Mouse (Mus musculus) hindbrain, embryonic 16.5 days (tissue): ENCODE data around the gene Ttc23. TPM values are rescaled to one million over a fixed set of nuclear protein-coding genes. Genes with fewer than 3 reads are reported as not detected.

Source experiments
- ATAC-seq: fragments of 200-750 bp; cut with Nextera tagmentation; 2 replicates; pipeline ENCODE4 v1.8.0; 2017; ENCODE audit warnings: moderate TSS enrichment, moderate library complexity
- H3K27ac ChIP-seq: fragments of 300-500 bp; sonication (generic); 2 replicates; pipeline ENCODE4 v1.5.1; 2014; ENCODE audit warnings: low read depth, mild to moderate bottlenecking, control low read depth, low read length, moderate library complexity
- H3K27me3 ChIP-seq: fragments of 300-500 bp; sonication (generic); replicated peaks from 2 replicates; pipeline ENCODE4 v1.6.1; 2014; ENCODE audit warnings: low read length; ENCODE audit not compliant: control insufficient read depth, insufficient read depth
- H3K36me3 ChIP-seq: fragments of 300-500 bp; sonication (generic); 2 replicates; pipeline ENCODE4 v1.6.1; 2014; ENCODE audit warnings: mild to moderate bottlenecking, low read length, moderate library complexity, mixed read lengths; ENCODE audit not compliant: control insufficient read depth, insufficient read depth
- H3K4me1 ChIP-seq: fragments of 300-500 bp; sonication (generic); 2 replicates; pipeline ENCODE4 v1.6.1; 2014; ENCODE audit warnings: low read depth, low read length; ENCODE audit not compliant: control insufficient read depth, insufficient read depth
- H3K4me2 ChIP-seq: fragments of 300-500 bp; sonication (generic); 2 replicates; pipeline ENCODE4 v1.6.1; 2014; ENCODE audit warnings: mild to moderate bottlenecking, low read length, control low read depth, moderate library complexity
- H3K4me3 ChIP-seq: fragments of 300-500 bp; sonication (generic); 2 replicates; pipeline ENCODE4 v1.5.1; 2014; ENCODE audit warnings: mild to moderate bottlenecking, low read length, control low read depth, moderate library complexity
- H3K9ac ChIP-seq: fragments of 300-500 bp; sonication (generic); 2 replicates; pipeline ENCODE4 v1.6.1; 2014; ENCODE audit warnings: low read depth, mild to moderate bottlenecking, control low read depth, low read length, moderate library complexity
- H3K9me3 ChIP-seq: fragments of 300-500 bp; sonication (generic); 2 replicates; pipeline ENCODE4 v1.6.1; 2014; ENCODE audit warnings: mild to moderate bottlenecking, low read length, moderate library complexity; ENCODE audit not compliant: control insufficient read depth
- WGBS: fragments of 180-500 bp; shearing (Covaris S2); extraction: QIAGEN DNeasy Blood & Tissue Kit; methylation state at CpG from one replicate; pipeline ENCODE4 v1.1.7; 2014; 5-methylcytosine and 5-hydroxymethylcytosine counted together
- polyA plus RNA-seq: library from polyadenylated mRNA; unstranded; fragments of >200 nt; fragmentation: Nextera tagmentation; extraction: Ambion mirVana; gene quantifications from 2 replicates; pipeline ENCODE4 v1.2.1, GENCODE M21; 2015

Ttc23 gene
- polyA plus RNA-seq, 1 experiment from 2014 or later = 7.6 TPM

DNA sequence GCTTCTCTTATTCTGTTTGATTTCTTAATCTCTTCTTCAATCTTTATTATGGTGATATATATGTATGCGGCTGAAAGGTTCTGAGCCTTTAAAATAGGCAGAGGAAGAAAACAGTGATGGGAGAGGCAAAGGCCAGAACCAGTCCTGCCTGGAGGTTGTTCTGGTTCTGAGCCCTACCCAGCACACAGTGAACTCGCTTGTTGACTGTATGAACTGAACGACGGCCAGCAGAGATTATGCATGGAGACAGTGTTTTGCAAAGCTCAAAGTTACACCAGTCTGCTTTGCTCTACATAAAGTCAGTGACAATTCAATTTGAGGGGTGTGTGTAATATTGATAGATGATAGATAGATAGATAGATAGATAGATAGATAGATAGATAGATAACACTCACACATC is 52.1 kb downstream of the Ttc23 start:
- ATAC-seq = no peak
- Histone ChIP-seq H3K4me3 (no peak overlapping the region), H3K27me3 (no peaks in the 10 kb centered on the region), H3K9ac (no peak overlapping the region), H3K9me3 (no peaks in the 10 kb centered on the region), H3K36me3 (no peaks in the 10 kb centered on the region), H3K4me2 (no peak overlapping the region), H3K27ac (no peak overlapping the region), H3K4me1 (no peaks in the 10 kb centered on the region; the same call in 1 of the 2 replicates)
- WGBS = 94% methylated on average over 4 of the region's 4 CpGs

DNA sequence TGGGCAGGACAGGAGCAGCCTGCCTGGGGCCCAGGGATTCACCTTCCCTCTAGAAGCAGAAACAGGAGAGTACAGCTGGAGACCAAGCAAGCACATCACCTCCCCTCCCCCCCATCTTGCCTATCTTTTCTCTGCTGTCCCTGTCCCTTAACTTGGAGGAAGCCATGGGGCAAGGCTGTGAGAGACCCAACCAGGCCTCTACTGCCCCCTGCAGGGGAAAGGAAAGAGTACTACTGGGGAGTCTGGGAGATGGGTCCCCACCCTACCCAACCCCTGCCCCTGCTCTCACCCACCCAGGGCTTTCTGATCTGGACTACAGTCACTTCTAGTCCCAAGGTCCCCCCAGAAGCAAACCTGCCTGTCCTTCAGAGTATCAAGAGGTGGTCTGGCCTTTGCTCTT is 53.6 kb downstream of the Ttc23 start:
- Histone ChIP-seq H3K27ac (no peak overlapping the region), H3K4me3 (no peak overlapping the region), H3K4me1 (no peaks in the 10 kb centered on the region; the same call in 1 of the 2 replicates), H3K9ac (no peak overlapping the region), H3K9me3 (no peaks in the 10 kb centered on the region), H3K27me3 (no peaks in the 10 kb centered on the region), H3K4me2 (no peak overlapping the region), H3K36me3 (no peaks in the 10 kb centered on the region)
- 0 out of 2 replicates have a peak, but pooled peaks have one; percentile 22 for ATAC-seq

DNA sequence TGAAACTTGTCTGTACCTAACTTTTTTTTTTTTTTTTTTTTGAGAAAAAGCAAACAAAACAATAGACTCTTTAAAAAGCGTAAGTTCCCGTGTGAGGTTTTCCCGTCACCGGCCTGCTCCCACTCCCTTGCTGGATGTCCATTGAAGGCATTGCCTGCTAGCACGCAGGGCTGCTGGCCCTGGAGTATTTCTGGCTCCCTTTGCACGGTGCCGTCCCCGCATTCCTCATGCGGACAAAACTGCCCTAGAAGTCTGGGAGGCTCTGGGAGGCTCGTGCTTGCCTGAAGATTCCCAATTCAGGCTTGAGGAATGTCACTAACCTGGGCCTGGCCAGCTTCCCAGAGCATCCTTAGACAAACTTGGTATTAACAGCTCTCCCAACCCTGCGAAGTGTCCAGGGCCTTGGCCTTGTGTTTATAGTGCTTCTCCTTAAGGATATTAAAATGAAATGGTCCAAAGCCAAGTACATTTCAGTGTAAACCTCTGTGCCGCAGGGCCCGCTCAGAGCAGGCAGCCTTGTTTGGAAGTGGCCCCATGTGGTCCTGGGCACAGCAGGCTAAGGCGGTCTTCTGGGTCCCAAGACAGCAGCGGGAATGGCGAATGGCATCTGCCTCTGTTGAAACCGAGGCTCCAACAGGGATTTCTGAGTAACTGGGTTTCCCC is 54.2 kb downstream of the Ttc23 start:
- no peak overlapping the region for H3K9ac ChIP-seq
- H3K27ac ChIP-seq = no peak overlapping the region
- no peaks in the 10 kb centered on the region for H3K36me3 ChIP-seq
- no peak for ATAC-seq
- no peak overlapping the region for H3K4me3 ChIP-seq
- H3K4me2 ChIP-seq = no peak overlapping the region
- 58% methylated on average over 17 of the region's 17 CpGs for whole genome bisulfite sequencing
- H3K9me3 ChIP-seq = no peaks in the 10 kb centered on the region
- H3K27me3 ChIP-seq = no peaks in the 10 kb centered on the region
- H3K4me1 ChIP-seq = no peaks in the 10 kb centered on the region; the same call in 1 of the 2 replicates

DNA sequence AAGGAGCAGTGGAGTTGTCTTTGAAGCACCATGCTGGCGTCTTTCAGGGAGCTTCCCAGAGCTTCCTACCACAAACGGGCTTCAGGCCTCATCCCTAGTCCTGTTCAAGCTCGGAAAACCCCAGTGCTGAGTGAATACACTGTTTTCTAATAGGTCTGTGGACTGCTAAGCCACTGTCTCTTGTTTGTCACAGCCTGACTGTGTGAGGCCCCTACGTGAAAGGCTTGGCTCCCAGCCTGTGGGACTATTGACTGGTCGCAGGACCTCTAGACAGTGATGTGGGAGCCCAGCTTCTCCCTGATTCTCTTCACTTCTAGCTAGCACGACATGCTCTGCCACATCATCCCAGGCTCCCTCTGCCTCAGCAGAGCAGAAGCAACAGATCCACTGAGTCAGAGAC is 61.0 kb downstream of the Ttc23 start:
- peak; percentile 70 for ATAC-seq
- Histone ChIP-seq H3K27ac (no peak overlapping the region), H3K27me3 (no peaks in the 10 kb centered on the region), H3K9ac (no peak overlapping the region), H3K4me3 (no peak overlapping the region), H3K9me3 (0 out of 2 replicates have a peak, but pooled peaks cover 4% of the 10 kb centered on the region), H3K36me3 (0 out of 2 replicates have a peak, but pooled peaks cover 2% of the 10 kb centered on the region), H3K4me2 (no peak overlapping the region), H3K4me1 (no peaks in the 10 kb centered on the region)
- 70% methylated on average over 6 of the region's 6 CpGs for WGBS

DNA sequence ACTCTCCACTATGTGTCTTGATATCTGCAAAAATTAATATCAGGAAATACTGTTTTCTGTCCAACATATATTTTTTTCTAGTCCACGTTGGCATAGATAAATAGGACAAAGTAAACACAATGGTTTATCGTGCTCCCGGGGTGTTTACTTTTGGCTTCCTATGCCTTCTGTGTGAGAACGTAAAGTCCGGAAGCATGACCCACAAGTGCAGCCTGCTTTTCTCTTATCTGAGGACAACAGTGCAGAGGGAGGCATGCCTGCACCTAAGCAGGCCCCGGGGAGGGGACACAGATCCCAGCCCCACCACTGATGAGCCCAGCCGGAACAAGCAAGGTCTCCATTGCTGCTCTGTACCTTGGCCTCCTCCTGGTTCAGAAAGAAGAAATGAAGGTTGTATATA is 63.0 kb downstream of the Ttc23 start:
- H3K4me1 ChIP-seq = peaks cover 7% of the 10 kb centered on the region
- H3K9me3 ChIP-seq = 0 out of 2 replicates have a peak, but pooled peaks cover 4% of the 10 kb centered on the region
- 85% methylated on average over 7 of the region's 7 CpGs for WGBS
- 0 out of 2 replicates have a peak, but pooled peaks cover 2% of the 10 kb centered on the region for H3K36me3 ChIP-seq
- no peak overlapping the region for H3K9ac ChIP-seq
- ATAC-seq = no peak
- no peak overlapping the region for H3K27ac ChIP-seq
- no peak overlapping the region for H3K4me3 ChIP-seq
- no peaks in the 10 kb centered on the region for H3K27me3 ChIP-seq
- H3K4me2 ChIP-seq = no peak overlapping the region

DNA sequence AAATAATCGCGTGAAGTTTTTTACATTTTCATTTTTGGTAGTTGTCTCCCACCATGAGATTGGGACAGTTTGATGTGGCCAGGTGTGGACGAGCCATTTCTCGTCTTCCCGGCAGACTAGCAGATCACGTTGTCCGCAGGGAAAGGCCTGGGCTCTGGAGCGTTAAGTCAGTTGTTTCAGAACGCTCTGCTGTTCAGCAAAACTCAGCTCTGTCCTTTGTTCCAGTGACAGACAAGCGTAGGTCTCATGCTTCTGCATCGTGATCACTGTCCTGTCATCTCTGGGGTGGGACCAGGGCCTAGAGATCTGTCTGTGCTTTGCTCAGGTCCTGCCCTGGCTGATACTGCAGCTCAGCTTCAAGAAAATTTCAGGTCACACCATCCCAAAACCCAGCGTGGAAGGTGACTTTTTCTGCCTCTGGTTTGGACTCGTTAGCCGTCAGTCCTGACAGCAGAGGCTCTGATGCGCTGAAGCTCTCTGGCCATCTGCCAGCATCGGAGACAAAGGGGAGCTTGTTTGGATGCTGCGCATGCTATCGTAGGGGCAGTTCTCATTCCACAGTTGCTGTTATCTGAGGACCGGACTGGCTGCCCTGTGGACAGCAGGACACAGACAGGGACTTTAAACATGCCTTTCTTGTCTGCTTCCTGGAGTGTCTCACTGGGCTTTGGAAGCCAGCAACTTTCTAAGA is 66.8 kb downstream of the Ttc23 start:
- peak; percentile 79 for ATAC-seq
- Histone ChIP-seq H3K27me3 (no peaks in the 10 kb centered on the region), H3K4me1 (peaks cover 7% of the 10 kb centered on the region), H3K9me3 (0 out of 2 replicates have a peak, but pooled peaks cover 4% of the 10 kb centered on the region), H3K4me3 (no peak overlapping the region), H3K4me2 (0 out of 2 replicates have a peak overlapping the region, but pooled peaks have one; percentile 9), H3K27ac (no peak overlapping the region), H3K36me3 (0 out of 2 replicates have a peak, but pooled peaks cover 2% of the 10 kb centered on the region), H3K9ac (0 out of 2 replicates have a peak overlapping the region, but pooled peaks have one; percentile 14)
- WGBS = 30% methylated on average over 19 of the region's 19 CpGs

DNA sequence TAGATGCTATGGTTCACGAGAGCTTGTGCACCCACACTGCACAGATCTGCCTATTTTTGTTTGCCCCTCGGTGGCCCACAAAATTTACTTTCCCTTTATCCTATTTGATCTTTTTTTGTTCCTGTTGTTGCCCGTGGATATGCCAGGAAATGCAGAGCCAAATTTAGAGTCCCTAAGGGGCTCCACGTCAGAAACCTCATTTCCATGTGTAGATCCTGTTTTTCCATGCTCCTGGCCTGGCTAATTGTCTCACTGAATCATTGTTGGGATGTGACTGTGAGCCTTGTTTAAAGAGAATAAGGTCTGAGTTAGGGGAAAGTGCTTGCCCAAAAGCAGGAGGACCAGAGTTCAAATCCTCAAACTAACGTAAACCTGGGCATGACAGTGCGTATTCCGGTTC is 68.0 kb downstream of the Ttc23 start:
- H3K27ac ChIP-seq = no peak overlapping the region

DNA sequence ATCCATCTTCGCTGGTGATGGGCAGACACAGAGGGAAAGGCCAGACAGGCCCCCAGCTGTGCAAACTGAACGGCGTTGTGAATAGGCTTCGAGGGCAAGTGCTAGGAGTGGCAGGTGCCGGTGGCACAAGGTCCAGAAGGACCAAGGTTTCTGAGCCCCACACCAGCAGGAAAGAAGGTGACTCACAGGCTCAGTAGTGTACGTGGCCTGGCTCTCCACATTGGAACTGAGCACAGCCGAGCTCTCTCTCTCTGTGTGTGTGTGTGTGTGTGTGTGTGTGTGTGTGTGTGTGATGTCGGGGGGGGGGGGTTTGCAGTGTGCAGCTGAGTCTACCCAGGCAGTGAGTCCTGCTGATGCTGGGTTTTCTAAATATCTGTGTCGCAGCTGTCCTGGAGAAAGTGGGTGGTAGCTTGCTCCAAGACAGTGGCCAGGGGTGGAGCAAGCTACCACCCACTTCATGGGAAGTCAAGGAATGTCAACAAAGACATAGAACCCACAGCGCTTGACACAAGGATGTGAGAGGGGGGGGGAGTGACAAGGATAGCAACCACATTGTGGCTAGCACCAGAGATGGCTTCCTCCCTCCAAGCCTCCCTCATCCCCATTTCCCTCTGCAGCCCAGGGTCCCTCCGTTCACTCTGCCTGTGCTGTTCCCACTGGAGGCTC is 69.1 kb downstream of the Ttc23 start:
- Histone ChIP-seq H3K4me2 (no peak overlapping the region), H3K9ac (no peak overlapping the region), H3K9me3 (0 out of 2 replicates have a peak, but pooled peaks cover 4% of the 10 kb centered on the region), H3K36me3 (0 out of 2 replicates have a peak, but pooled peaks cover 2% of the 10 kb centered on the region), H3K4me3 (no peak overlapping the region), H3K27me3 (no peaks in the 10 kb centered on the region), H3K27ac (no peak overlapping the region), H3K4me1 (peaks cover 7% of the 10 kb centered on the region)
- 53% methylated on average over 10 of the region's 11 CpGs for WGBS
- peak; percentile 26; the same call in 1 of the 2 replicates for ATAC-seq

More for the DNA sequence above, 68.0 kb downstream of the Ttc23 start:
- H3K27me3 ChIP-seq = no peaks in the 10 kb centered on the region
- H3K36me3 ChIP-seq = 0 out of 2 replicates have a peak, but pooled peaks cover 2% of the 10 kb centered on the region
- H3K4me3 ChIP-seq = no peak overlapping the region
- H3K9ac ChIP-seq = no peak overlapping the region
- H3K4me1 ChIP-seq = peaks cover 7% of the 10 kb centered on the region
- H3K9me3 ChIP-seq = 0 out of 2 replicates have a peak, but pooled peaks cover 4% of the 10 kb centered on the region
- WGBS = 61% methylated on average over 7 of the region's 7 CpGs
- no peak overlapping the region for H3K4me2 ChIP-seq
- ATAC-seq = no peak

DNA sequence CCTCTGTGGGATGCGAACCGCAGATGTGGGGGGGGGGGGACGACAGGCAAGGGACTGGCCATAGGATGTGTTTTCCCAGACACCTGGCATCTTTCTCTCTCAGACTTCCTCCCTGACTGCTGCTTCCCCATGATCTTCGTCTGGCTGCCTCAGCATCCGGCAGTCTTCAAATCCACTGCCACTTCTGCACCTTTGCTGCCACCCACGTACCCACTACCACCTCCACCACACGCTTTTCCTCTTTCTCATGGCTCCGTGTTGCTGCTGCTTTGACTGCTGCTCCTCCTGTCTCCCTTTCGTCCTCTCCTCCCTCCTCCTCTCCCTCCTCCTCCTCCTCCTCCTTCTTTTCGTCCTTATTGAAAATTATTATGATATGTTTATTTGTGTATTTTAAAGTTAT is 69.7 kb downstream of the Ttc23 start:
- Histone ChIP-seq H3K27me3 (no peaks in the 10 kb centered on the region), H3K27ac (no peak overlapping the region), H3K4me1 (peaks cover 7% of the 10 kb centered on the region), H3K4me3 (no peak overlapping the region), H3K9ac (no peak overlapping the region), H3K9me3 (0 out of 2 replicates have a peak, but pooled peaks cover 4% of the 10 kb centered on the region), H3K36me3 (0 out of 2 replicates have a peak, but pooled peaks cover 2% of the 10 kb centered on the region), H3K4me2 (no peak overlapping the region)
- no peak for ATAC-seq
- 79% methylated on average over 10 of the region's 10 CpGs for WGBS
